Mouse (Mus musculus): ENCODE results near the gene Gm10053. TPM values are rescaled to one million over a fixed set of nuclear protein-coding genes. Genes with fewer than 3 reads are reported as not detected.

Gm10053 gene
- total and polyA plus RNA-seq, 3 experiments, result 154 to 315 (median 230) TPM

GRCm38 (mm10) chr19:24920866-24921265 lies 45.4 kb downstream of the Gm10053 start:
- peaks cover 17 to 38% of the 10 kb centered on the region in 2 experiments for H3K36me3 ChIP-seq (replicated peaks in 1 of 2; ENCODE audit: control insufficient read depth in 1 of 2, insufficient read depth in 1 of 2, low read length in 1 of 2)
- no peak overlapping the region for H3K9ac ChIP-seq (ENCODE audit: insufficient read depth, low read depth)
- H3K9me3 ChIP-seq (replicated peaks; ENCODE audit: low read length), result no peaks in the 10 kb centered on the region
- H3K4me2 ChIP-seq (ENCODE audit: insufficient read depth, low read depth, poor library complexity, severe bottlenecking), result no peak overlapping the region
- H3K4me1 ChIP-seq (ENCODE audit: control insufficient read depth in 1 of 2, insufficient read depth in 2 of 2), result no peaks in the 10 kb centered on the region
- H3K27ac ChIP-seq (ENCODE audit: insufficient read depth, low read depth), result no peak overlapping the region
- no peak for TF ChIP-seq CTCF (conservative IDR thresholded peaks at IDR 0.05 in 1 of 2, IDR thresholded peaks at IDR 0.05 in 1 of 2; ENCODE audit: low read depth in 2 of 2, low read length in 2 of 2)
- TF ChIP-seq USF2 (conservative IDR thresholded peaks at IDR 0.05; ENCODE audit: low read depth, low read length), result no peak
- TF ChIP-seq E2F4 (IDR thresholded peaks at IDR 0.05; ENCODE audit: insufficient replicate concordance, low read depth, low read length), result no peak
- no peak for TF ChIP-seq MAZ (IDR thresholded peaks at IDR 0.05; ENCODE audit: low read depth, low read length)
- no peak for TF ChIP-seq CHD1 (IDR thresholded peaks at IDR 0.05; ENCODE audit: low read depth, low read length)
- no peak for TF ChIP-seq IRF4 (IDR thresholded peaks at IDR 0.05; ENCODE audit: low read depth, low read length)
- H3K79me2 ChIP-seq (replicated peaks; ENCODE audit: control insufficient read depth, extremely low read depth, insufficient read depth, poor library complexity, severe bottlenecking), result no peaks in the 10 kb centered on the region
- DNase-seq (ENCODE audit: extremely low read depth), result no peak
- no peak overlapping the region for H3K4me3 ChIP-seq (replicated peaks in 1 of 3; ENCODE audit: low read depth in 2 of 3, low read length in 2 of 3, poor library complexity in 1 of 3)
- H3K27me3 ChIP-seq (replicated peaks), result no peaks in the 10 kb centered on the region
- in situ Hi-C loops (cut with MboI; ENCODE audit: low pct_ligation_motif_present, low pct_unique_long_range_greater_than_20kb, low sequenced_read_pairs), result no loop called here
- dilution Hi-C loops (cut with MboI; ENCODE audit: extremely low pct_ligation_motif_present, extremely low pct_unique_long_range_greater_than_20kb, low sequenced_read_pairs), result no loop called here

Other genes with a start within 250 kb of the Gm10053 start
- not detected in 2 replicates for gene Tmem252, start 201.7 kb upstream of the Gm10053 start, total RNA-seq (2012; rRNA removed)
- gene Tmem252, start 201.7 kb upstream of the Gm10053 start, total RNA-seq (2014; rRNA removed), result not detected in 2 replicates
- not detected in 2 replicates for gene Tmem252, start 201.7 kb upstream of the Gm10053 start, polyA plus RNA-seq (2012; ENCODE audit: insufficient read length, low read depth)
- gene Pgm5, start 13.8 kb upstream of the Gm10053 start, total RNA-seq (2012; rRNA removed), result not detected in 2 replicates
- gene Pgm5, start 13.8 kb upstream of the Gm10053 start, total RNA-seq (2014; rRNA removed), result not detected in 2 replicates
- gene Pgm5, start 13.8 kb upstream of the Gm10053 start, polyA plus RNA-seq (2012; ENCODE audit: insufficient read length, low read depth), result not detected in 2 replicates
- not detected in 2 replicates for gene Foxd4, start 25.5 kb downstream of the Gm10053 start, total RNA-seq (2012; rRNA removed)
- not detected in 2 replicates for gene Foxd4, start 25.5 kb downstream of the Gm10053 start, total RNA-seq (2014; rRNA removed)
- not detected in 2 replicates for gene Foxd4, start 25.5 kb downstream of the Gm10053 start, polyA plus RNA-seq (2012; ENCODE audit: insufficient read length, low read depth)
- 21.6 and 27.2 TPM in 2 replicates for gene Cbwd1, start 85.9 kb downstream of the Gm10053 start, total RNA-seq (2012; rRNA removed)
- 50.9 and 59.5 TPM in 2 replicates for gene Cbwd1, start 85.9 kb downstream of the Gm10053 start, total RNA-seq (2014; rRNA removed)
- gene Cbwd1, start 85.9 kb downstream of the Gm10053 start, polyA plus RNA-seq (2012; ENCODE audit: insufficient read length, low read depth), result 26.3 and 29.5 TPM in 2 replicates
- gene Dock8, start 123.8 kb downstream of the Gm10053 start, total RNA-seq (2012; rRNA removed), result 22.4 and 26.4 TPM in 2 replicates
- 9.8 and 13.6 TPM in 2 replicates for gene Dock8, start 123.8 kb downstream of the Gm10053 start, total RNA-seq (2014; rRNA removed)
- gene Dock8, start 123.8 kb downstream of the Gm10053 start, polyA plus RNA-seq (2012; ENCODE audit: insufficient read length, low read depth), result 33.9 and 37.5 TPM in 2 replicates